Mouse (Mus musculus) lung, postnatal 0 days (tissue): ENCODE results near the gene Ust.

Experiments used
- CTCF ChIP-seq: IDR thresholded peaks from 2 replicates; pipeline ENCODE4 v1.5.1; 2016; ENCODE audit warnings: antibody characterized with exemption, mild to moderate bottlenecking
- EP300 ChIP-seq: IDR thresholded peaks from 2 replicates; pipeline ENCODE4 v1.6.1; 2016; ENCODE audit warnings: antibody characterized with exemption, mild to moderate bottlenecking, control low read depth

DNA sequence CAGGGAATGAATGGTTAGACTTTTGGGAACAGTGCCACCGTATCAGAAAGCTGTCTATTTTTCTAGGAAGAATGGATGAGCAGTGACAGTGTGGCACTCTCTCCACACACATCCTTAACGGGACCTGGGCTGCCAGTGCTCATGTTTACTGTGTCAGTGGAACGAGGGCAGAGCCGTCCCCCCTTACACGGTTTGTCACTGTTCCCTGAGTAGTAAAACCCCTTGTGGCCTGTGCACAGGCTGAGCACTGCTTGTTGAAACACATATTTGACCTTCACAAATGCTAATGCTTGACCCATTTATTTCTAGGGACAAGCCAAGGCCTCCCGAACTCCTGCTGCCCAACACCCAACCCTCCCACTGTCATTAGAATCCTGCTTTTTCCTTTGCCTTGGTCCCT is 209.2 kb downstream of the Ust start:
- no peak for TF ChIP-seq CTCF
- TF ChIP-seq EP300: no peak
